Mouse (Mus musculus): ENCODE measurements around the gene Kit. TPM values are rescaled to one million over a fixed set of nuclear protein-coding genes. Genes with fewer than 3 reads are reported as not detected.

The Kit gene
- total RNA-seq, 4 experiments from 2014 or later = 0.31 to 2.1 (median 1.0) TPM

- no peak for DNase-seq (ENCODE audit: low spot score in 2 of 2)
These were observed 58.3 kb downstream of the Kit start for GRCm38 (mm10) chr5:75632846-75633640.

DNA sequence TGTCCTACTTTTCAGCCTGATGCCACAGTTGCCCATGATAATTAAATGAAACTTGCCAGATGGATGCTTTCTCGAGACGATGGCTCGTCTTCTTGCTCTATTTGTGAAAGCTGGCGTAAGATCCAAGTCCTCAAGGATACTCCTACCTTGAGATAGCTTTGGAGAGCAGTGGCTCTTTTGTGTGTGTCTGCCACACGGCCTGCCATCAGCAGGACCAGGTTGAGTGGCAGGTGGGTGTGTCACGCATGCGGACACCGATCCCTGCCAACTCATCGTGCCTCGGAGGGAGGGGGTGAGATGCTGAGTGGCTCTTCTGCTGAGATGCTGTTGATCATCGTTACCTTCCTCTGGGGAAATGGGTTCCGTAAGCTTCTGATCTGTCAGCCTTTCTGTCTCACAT, 60.7 kb downstream of the Kit start:
- DNase-seq (ENCODE audit: low spot score in 2 of 2) = no peak

DNA sequence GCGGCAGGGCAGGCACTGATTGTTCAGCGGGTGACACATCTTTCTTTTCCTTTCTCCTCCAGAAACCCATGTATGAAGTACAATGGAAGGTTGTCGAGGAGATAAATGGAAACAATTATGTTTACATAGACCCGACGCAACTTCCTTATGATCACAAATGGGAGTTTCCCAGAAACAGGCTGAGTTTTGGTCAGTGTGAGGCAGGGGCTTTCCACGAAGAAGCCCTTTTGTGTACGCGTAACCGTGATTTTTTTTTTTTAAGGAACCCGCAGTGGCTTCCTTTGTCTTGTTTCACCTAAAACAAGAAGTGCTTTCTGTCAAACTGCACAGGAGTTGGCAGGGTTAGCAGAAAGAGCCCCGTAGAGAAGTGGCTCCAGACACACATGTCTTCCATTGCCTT, 65.9 kb downstream of the Kit start:
- DNase-seq (ENCODE audit: low spot score in 2 of 2) = no peak

- DNase-seq (ENCODE audit: low spot score in 2 of 2) = no peak
These were observed 72.3 kb downstream of the Kit start for GRCm38 (mm10) chr5:75647046-75647445.

DNA sequence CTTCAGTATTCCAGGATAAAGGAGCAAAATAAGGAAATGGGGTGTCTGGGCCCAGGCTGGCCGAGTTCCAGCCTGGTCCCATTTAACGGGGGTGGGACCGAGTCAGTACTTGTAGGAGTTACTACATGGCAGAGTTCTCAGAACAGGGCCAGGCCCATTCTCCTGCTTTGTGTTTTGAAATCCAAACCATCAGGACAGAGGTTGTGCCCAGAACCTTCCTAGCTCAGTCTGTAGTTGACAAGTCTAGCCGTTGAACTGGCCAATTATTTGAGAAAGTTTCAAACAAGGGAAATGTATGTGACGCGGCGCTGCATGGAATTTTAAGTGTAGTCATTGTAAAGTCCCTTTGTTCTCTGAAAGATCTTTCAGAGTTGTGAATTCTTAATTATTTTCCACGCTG, 75.8 kb downstream of the Kit start:
- no peak for DNase-seq (ENCODE audit: low spot score in 2 of 2)

GRCm38 (mm10) chr5:75653431-75653830, 78.7 kb downstream of the Kit start:
- no peak for DNase-seq (ENCODE audit: low spot score in 2 of 2)

DNA sequence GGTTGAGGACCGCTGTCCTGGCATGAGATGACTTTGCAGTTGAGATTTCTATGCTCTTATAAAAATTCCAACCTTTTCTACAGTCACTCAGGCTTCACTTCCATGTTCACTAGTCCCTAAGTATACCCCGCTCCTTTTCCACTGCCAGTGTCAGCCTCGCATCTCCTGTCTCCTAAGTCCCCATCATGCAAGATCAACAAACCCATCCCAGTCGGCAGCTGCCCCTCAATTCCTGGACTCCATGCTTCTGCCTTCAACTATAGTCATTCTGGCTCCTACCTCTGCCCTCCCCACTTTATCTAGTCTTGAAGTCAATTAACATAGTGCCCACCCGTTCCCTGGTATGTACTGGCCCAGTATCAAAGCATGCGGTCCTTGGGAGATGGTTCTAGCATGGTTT, 83.9 kb downstream of the Kit start:
- no peak for DNase-seq (ENCODE audit: low spot score in 2 of 2)

- DNase-seq (ENCODE audit: low spot score in 2 of 2) = no peak
These were observed 85.6 kb downstream of the Kit start for GRCm38 (mm10) chr5:75660342-75660741.

GRCm38 (mm10) chr5:75662466-75662865, 87.8 kb downstream of the Kit start:
- no peak for DNase-seq (ENCODE audit: low spot score in 2 of 2)

GRCm38 (mm10) chr5:75663768-75664167, 89.1 kb downstream of the Kit start:
- no peak for DNase-seq (ENCODE audit: low spot score in 2 of 2)

- no peak for DNase-seq (ENCODE audit: low spot score in 2 of 2)
These were observed 92.4 kb downstream of the Kit start for GRCm38 (mm10) chr5:75667083-75667482.

DNA sequence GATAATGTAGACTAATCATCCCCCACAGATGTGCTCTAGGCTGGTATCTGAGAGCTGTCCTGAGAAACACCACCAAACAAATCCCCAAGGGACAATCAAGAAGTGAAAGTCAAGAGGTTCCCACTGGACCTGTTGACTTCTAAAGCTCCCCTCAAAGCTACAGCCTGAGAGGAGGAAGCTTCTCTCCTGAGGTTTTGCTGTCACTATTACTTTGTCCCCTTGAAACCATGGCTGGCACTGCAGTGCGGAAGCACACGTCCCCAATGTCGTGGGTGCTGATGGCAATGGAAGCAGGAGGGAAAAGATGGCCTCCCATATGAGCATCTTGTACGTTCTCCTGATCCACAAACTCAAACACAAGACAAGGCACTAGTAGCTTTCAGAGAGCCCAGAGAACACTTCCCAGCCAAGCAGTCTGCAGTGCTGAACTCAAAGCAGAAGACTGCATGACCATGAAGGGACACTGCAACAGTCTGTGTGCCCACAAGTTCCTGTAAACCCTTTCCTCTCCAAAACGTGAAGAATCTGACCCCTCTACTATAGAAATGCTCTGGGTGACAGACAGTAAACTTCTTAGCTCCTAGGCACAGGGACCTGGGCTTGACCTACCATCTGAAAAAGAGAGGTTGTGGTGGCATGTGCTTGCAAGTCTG, 96.5 kb downstream of the Kit start:
- DNase-seq (ENCODE audit: low spot score in 2 of 2) = no peak

GRCm38 (mm10) chr5:75676024-75676423, 101.3 kb downstream of the Kit start:
- DNase-seq (ENCODE audit: low spot score in 2 of 2) = no peak

DNA sequence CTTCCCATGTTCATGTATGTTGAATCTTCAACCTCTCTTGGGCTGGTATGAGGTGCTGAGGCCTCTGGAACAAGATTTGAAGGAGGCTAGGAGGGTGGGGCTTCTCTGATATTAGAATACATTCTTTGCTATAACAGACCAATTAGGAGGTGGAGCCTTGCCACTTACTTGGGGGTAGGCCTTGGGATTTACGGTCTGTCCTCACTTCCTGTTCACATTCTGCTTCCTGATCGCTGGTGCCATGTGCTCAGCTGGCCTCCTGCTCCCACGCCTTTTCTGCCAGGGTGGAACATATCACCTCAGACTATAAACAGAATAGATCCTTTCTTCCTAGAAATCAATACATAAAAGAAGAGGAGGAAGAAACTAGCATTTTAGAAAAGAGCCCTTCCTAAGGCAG, 105.2 kb downstream of the Kit start:
- no peak for DNase-seq (ENCODE audit: low spot score in 2 of 2)

DNA sequence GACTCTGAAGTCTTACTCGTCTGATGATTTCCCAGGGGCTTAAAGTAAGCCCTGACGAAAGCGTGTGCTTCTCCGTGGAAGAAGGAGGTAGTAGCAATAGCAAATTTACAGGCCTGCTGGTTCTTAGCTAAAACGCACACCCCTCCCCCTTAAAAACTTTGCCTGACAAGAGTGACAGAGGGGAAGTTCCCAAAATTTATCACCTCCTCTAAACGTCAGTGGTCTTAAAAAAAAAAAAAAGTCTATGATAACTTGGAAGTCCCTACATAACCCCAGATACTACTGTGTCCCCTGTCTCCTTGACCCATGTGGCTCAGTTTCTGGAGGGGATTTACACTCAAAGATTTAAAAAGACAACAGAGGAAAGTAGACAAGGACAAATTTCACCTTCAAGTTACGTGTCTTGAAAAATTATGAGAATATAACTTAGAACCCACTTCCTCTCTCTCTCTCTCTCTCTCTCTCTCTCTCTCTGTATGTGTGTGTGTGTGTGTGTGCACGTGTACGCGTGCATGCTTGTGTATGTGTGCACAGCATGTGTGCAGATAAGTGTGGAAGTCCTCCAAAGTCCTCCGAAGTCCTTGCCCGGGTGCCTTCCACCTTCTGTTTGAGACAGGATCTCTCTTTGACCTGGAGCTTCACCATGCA, 120.6 kb downstream of the Kit start:
- DNase-seq (ENCODE audit: low spot score in 2 of 2) = no peak

DNA sequence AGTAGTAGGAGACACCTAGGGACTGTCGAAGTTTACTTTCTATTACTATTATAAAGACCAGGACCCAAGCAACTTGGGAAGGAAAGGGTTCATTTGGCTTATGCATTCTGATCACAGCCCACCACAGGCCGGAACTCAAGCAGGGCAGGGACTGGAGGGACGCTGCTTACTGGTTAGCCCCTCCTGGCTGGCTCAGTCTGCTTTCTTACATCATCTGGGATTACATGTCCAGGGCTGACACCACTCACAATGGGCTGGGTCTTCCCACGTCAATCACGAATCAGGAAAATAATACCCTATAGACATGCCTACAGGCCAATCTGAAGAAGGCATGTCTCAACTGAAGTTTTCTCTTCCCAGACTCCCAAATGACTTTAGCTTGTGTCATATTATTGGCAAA, 122.2 kb downstream of the Kit start:
- DNase-seq (ENCODE audit: low spot score in 2 of 2) = no peak

DNA sequence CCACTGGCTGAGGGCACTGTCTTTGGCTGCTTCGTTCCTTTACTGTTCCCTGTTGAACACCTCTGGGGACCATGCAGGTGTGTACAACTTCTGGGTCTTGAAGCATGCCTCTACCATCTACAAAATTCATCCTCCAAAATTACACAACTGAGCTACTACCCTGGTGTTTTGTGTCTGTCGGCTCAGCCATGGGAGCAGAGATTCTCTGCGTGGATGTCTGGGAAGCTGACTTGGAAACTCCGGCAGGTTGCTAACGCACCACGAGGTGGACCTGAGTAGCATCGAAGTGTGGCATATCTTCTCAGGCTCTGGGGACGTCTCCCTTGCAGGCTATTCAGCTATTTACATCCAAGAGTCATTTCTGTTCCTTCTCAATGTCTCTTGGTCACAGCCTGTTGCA, 123.8 kb downstream of the Kit start:
- DNase-seq (ENCODE audit: low spot score in 2 of 2) = no peak

DNA sequence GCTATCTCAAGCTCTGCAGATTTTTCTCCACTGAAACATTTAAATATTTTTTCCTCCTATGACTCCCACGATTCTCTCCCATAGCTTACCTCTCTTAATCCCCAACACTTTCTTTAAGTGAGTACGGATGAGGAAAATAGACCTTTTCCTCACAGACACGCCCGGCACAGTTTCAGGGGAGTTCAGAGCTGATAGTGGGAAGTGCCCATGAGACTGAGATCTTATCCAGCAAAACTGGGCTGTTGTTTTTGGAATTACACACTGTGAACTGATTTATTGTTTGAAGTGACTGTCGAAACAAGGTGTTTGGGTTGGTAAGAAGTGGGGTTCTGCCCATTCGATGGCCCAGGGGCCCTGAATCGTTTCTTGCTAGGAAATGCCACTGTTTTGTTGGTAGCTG, 124.4 kb downstream of the Kit start:
- DNase-seq (ENCODE audit: low spot score in 2 of 2) = no peak

DNA sequence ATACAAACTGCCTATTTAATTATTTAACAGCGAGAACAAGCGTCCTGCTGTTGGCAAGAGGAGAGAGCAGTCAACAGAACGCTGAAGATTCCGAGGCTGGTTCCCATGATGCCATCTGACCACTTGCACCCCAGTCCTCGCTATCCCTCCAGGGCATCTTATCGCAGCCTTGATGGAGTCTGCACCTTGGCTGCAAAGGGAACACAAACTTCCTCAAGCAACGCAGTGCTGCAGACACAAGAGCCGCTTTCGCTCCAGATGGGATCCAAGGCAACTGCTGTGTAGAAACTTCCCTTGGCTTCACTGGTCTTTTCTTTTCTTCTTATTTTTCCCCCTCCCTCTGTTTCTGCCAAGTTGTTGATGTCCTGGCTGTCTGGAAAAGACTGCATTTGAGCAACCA, 124.8 kb downstream of the Kit start:
- DNase-seq (ENCODE audit: low spot score in 2 of 2) = no peak

- no peak for DNase-seq (ENCODE audit: low spot score in 2 of 2)
These were observed 126.9 kb downstream of the Kit start for GRCm38 (mm10) chr5:75701662-75702061.

DNA sequence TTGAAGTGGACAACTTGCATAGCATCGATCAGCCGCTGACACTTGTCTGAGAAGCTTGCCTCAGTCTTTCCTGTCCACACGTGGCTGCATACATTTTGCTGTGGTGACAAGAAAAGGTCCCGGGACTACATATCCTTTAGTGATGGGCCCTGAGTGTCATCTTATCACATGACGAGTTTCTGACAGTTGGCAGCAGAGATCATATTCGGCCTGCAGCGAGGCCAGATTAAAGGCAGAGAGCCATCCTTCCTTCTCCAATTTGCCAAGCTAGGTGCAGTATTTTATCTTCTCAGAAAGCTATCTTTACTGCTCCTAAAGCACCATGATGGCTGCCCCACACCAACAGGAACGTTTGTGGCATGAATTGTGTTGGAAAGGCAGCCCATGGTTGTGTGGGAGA, 127.4 kb downstream of the Kit start:
- no peak for DNase-seq (ENCODE audit: low spot score in 2 of 2)

- DNase-seq (ENCODE audit: low spot score in 2 of 2) = no peak
These were observed 130.0 kb downstream of the Kit start for GRCm38 (mm10) chr5:75704584-75705175.

All from gastrocnemius, adult 8-10 months (tissue).